Mouse (Mus musculus): ENCODE results near the gene Icmt.

The Icmt gene

DNA sequence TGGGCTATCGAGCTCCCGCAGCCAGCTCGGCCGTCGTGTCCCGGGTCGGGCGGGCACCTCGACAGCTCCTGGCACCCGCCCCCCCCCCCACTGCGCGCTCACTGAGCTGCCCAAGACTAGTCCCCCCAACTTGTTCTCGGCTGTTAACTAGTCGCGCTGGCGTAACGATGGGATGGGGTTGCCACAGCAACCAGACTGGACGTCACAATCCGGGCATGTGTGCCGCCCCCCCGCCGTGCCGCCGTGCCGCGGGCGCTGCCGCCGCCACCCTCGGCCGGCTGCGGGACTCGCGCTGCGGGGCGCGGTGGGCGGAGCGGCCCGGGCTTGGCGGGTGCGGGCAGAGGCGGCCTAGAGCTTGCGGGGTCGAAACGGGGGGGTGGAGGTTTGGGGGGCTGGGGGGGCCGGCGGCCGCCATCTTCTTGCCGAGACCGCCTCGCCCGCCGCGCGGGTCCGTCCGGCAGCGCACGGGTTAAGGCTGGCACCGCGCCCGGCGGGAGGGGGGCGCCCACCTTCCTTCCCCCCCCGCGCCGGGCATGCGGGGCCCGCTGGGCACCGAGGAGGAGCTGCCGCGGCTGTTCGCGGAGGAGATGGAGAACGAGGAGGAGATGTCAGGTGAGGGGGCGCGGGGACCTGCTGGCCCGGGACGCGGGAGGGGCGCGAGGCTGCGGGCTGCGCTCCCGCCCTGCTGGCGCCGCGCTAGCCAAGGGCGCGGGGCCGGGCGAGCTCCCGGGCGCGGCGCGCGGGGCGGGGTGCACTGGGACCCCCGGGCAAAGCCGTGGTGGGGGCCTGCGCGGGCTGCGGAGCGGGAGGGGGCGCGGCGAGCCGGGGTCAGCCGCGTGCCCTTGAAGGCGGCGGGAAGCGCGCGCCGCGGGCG, 41.6 kb downstream of the Icmt start, which contains the start of gene Chd5:
TSS of gene Chd5 (plus strand) at position 233 of the 874 bp plus-strand sequence.
- DNase-seq (ENCODE audit: low read depth, low spot score), result no peak

GRCm38 (mm10) chr4:152339293-152339790, 42.3 kb downstream of the Icmt start:
- DNase-seq (ENCODE audit: low read depth, low spot score), result no peak

DNA sequence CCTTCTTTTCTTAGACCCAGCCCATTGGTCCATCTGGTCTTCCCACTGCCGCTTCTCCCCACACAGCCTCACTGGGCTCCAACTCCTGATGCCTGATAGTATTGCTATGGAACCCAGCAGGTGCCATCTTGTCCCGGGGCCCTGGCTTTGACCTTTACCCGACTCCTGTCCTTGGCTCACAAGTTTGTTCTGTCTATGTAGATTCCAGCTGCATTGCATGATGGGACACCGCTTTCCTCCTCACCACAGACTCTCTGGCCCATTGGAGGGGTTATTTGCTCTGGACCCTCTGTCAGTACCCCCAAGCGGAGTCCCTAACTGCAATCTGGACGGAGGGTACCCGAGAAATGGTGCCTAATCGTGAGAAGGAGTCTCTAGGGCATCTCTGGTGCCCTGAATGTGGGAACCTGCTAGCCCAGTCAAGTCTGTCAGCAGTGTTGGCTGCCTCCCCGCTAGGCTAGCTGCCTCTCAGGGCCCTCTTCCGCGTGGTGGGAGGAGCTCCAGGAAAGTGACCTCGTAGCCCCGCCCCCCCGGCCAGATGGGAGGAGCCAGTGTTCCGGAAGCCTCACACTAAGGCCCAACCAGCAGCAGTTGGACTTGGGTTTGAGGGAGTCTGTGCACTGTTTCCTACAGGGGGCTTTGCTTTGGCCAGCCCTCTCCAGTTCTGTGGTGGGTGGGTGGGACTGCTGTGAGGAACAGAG, 43.7 kb downstream of the Icmt start:
- peak; percentile 86 for DNase-seq (ENCODE audit: low read depth, low spot score)

DNA sequence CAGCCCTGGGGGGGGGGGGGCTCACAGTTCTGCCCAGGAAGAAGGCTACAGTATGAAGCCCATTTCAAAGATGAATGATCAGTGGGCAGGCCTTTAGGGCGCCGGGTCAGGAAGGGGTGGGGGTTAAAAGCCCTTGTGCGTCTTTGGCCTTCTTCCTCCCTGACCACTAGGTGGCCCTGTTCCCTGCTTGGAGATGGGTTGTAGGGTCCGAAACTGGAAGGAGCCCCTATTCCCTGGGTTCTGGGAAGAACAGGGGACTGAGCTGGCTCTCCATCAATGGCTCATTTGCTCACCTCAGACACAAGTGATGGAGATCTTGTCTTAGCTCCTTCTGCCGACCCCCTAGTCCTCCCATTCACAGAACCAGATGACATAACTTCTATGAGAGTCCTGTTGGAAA, 46.3 kb downstream of the Icmt start:
- DNase-seq (ENCODE audit: low read depth, low spot score), result peak; percentile 79

DNA sequence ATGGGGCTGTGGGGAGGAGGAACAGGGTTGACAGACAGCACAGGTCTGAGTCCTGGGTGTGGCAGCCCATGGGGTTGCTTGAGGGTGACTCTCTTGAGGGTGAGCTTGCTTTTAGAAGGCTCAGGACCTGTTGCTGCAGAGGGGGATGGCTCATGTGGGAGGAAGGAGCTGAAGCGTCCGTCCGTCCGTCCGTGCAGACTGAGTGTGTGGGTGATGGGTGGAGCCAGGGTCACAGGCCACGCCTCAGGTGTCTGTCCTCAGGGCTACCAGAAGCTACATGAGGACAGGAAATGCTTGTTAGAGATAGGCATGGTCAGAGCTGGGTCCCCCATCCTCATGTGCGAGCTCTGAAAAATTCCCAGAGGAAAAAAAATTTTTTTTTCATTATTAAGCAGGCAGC, 47.6 kb downstream of the Icmt start:
- no peak for DNase-seq (ENCODE audit: low read depth, low spot score)

GRCm38 (mm10) chr4:152345120-152345889, 48.3 kb downstream of the Icmt start:
- DNase-seq (ENCODE audit: low read depth, low spot score), result no peak

- peak; percentile 85 for DNase-seq (ENCODE audit: low read depth, low spot score)
Observed at GRCm38 (mm10) chr4:152349837-152350381, 52.9 kb downstream of the Icmt start.

GRCm38 (mm10) chr4:152350722-152351421, 53.8 kb downstream of the Icmt start:
- DNase-seq (ENCODE audit: low read depth, low spot score), result peak; percentile 75

GRCm38 (mm10) chr4:152351422-152352305, 54.6 kb downstream of the Icmt start:
- peak; percentile 67 for DNase-seq (ENCODE audit: low read depth, low spot score)

DNA sequence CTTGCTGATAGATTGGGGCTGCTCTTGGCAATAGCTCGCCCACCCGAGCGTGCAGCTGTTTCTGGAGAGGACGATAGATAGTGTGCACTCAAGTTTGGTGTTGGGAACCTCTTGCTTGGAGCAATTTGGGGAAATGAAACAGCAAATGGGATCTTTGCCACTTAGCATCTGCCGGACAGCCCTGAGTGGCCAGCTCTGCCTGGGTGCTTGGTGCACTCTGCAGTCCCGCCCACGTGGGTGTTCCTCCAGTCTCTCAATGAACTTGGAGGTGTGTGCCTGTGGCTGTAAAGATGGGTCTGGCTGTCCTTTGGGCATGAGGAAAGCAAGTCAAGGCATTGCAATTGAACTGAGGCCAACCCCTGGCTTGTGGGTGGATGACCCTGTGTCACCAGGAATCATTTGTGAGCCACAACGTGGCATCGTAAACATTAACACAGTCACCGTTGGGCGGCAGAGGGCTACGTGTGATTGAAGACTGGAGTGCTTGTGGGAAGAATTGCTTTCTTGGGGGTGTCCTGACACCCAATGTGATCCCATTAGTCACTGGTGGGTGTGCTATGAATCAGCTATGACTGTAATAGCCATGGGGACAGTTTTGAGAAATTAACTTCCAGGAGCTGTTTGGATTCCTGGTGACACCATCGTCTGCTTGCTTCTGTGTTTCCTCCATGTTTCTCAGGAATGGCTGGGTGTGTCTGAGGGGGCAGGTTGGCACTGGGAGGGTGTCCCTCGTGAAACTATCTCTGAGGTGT, 57.0 kb downstream of the Icmt start:
- DNase-seq (ENCODE audit: low read depth, low spot score), result no peak

DNA sequence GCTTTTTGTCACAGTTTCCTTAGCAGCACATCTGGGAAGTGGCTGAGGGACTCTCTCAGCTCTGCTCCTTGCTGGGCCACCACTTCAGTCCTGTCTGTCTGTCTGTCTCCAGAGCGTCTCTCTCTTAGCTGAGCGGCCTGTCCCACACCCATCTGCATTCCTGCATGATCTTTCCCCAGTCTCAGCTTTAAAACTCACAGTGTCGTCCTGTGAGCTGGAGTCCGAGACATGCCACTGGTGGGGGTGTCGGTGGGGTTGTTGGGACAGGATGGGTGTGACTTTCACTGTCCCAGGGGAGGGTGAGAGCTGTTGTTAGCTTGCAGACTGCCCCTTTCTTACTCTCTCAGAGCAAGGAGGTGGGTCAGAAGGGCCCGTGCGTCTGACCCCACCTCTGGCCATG, 58.6 kb downstream of the Icmt start:
- DNase-seq (ENCODE audit: low read depth, low spot score), result peak; percentile 53

Measured in R1 (cell line).